Mouse (Mus musculus) heart, embryonic 10.5 days (tissue): ENCODE measurements at regions not wholly inside any gene's neighbourhood (a gene's known extent, or its start where the extent isn't known, plus 50 kb on each side); places are given as distances from the start of the nearest gene placed in this dataset.

Experiments used
- DNase-seq: peaks from one replicate; pipeline ENCODE4 v3.0.0-alpha.2; 2017; ENCODE audit warnings: low spot score
- H3K27ac ChIP-seq: fragments of 300-500 bp; sonication (generic); 2 replicates; pipeline ENCODE4 v1.5.1; 2016; ENCODE audit warnings: mild to moderate bottlenecking
- H3K27me3 ChIP-seq: fragments of 300-500 bp; sonication (generic); 2 replicates; pipeline ENCODE4 v1.6.1; 2016; ENCODE audit warnings: mild to moderate bottlenecking; ENCODE audit not compliant: poor library complexity, insufficient read depth, severe bottlenecking
- H3K36me3 ChIP-seq: fragments of 300-500 bp; sonication (generic); 2 replicates; pipeline ENCODE4 v1.6.1; 2016; ENCODE audit warnings: mild to moderate bottlenecking, moderate library complexity
- H3K4me1 ChIP-seq: fragments of 300-500 bp; sonication (generic); 2 replicates; pipeline ENCODE4 v1.6.1; 2016; ENCODE audit warnings: mild to moderate bottlenecking
- H3K4me3 ChIP-seq: fragments of 300-500 bp; sonication (generic); 2 replicates; pipeline ENCODE4 v1.5.1; 2016; ENCODE audit warnings: mild to moderate bottlenecking, moderate library complexity
- H3K9me3 ChIP-seq: fragments of 300-500 bp; sonication (generic); 2 replicates; pipeline ENCODE4 v1.6.1; 2016; ENCODE audit warnings: mild to moderate bottlenecking, moderate library complexity
- WGBS: fragments of 180-500 bp; shearing (Covaris S2); methylation state at CpG from one replicate; pipeline ENCODE4 v1.1.7; 2016; 5-methylcytosine and 5-hydroxymethylcytosine counted together

DNA sequence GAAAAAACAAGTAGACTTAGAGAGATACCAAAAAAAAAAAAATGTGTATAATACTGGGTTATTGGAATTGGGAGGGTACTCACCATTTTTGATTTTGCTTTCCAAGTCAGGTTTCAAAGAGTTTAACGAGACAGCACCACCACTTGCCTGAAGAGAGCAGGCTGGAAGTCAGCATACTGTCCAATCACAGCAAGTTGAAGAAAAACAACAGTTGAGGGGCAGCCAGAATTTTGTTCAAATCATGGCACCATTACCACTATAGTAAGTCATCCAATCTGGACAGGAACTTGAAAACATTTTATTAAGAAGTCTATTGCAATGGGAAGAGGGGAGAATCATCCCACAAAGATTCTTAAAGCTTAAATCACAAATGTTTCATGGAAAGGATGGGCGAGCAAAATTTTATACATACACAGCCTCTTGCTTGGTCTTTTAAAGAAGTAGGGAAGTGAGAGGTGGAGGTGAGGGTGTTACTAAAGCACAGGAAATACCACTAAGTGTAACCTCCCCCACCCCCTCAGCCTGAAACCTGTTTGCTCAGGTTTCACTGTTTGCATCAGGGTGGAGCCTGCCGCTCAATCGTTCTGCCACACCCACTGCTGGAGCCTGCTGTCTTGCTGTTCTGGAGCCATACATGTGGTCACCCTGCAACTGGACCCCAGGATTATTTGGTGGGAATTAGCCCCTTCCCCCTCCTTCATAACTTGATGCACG, 170.7 kb upstream of the 4933412E24Rik start:
- no peaks in the 10 kb centered on the region for H3K9me3 ChIP-seq
- WGBS, result 48% methylated on average over 5 of the region's 5 CpGs
- H3K4me3 ChIP-seq, result no peak overlapping the region
- no peaks in the 10 kb centered on the region for H3K4me1 ChIP-seq
- no peaks in the 10 kb centered on the region for H3K27me3 ChIP-seq
- H3K36me3 ChIP-seq, result no peaks in the 10 kb centered on the region
- no peak for DNase-seq
- no peak overlapping the region for H3K27ac ChIP-seq

DNA sequence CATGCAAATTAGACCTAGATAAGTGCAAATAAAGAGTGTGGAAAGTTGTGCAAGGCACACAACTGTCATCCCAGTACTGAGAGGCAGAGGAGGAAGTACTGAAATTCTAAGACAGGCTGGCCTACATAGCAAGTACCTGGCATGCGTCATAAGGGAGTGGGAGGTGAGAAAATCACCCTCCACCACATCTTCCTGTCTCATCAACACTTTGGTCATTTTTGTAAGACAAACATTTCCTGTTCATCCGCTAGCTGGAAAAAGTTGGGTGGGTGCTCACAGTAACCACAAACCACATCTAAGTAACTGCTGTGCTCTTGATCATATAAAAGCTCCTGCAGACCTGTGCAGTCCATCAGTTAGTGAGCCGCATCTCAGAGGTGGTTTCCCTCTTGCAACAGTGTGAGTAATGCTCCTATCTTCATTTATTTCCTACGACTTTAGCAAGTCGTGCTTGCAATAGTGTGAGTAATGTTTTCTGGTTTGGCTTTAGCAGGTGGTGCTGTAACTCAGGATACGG, 125.2 kb upstream of the 4933412E24Rik start:
- Histone ChIP-seq H3K4me1 (no peaks in the 10 kb centered on the region), H3K27me3 (no peaks in the 10 kb centered on the region), H3K4me3 (no peak overlapping the region), H3K9me3 (no peaks in the 10 kb centered on the region), H3K27ac (no peak overlapping the region), H3K36me3 (no peaks in the 10 kb centered on the region)
- WGBS, result 70% methylated on average over 6 of the region's 6 CpGs
- DNase-seq, result no peak

DNA sequence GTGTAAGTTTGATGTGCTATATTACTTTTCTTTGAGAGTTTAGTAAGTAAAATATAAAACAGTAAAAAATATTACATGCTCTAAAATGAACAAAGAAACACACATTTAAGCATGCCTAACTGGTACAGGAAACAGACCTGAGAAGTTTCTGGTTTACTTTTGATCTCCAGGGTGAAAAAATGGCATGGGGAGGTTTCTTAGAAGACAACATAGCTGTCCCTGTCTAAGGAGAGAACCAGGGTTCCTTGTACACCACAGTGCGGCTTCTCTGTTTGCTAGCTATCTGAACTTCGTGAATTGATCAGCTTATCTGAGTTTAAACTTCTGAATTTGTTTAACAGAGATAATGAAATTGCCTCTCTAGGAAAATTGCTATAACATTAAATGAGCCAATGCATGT, 120.3 kb upstream of the 4933412E24Rik start:
- H3K27me3 ChIP-seq, result no peaks in the 10 kb centered on the region
- no peak overlapping the region for H3K4me3 ChIP-seq
- H3K9me3 ChIP-seq, result no peaks in the 10 kb centered on the region
- no peaks in the 10 kb centered on the region for H3K36me3 ChIP-seq
- no peaks in the 10 kb centered on the region for H3K4me1 ChIP-seq
- no peak overlapping the region for H3K27ac ChIP-seq
- no peak for DNase-seq
- WGBS, result 76% methylated on average over 2 of the region's 2 CpGs

DNA sequence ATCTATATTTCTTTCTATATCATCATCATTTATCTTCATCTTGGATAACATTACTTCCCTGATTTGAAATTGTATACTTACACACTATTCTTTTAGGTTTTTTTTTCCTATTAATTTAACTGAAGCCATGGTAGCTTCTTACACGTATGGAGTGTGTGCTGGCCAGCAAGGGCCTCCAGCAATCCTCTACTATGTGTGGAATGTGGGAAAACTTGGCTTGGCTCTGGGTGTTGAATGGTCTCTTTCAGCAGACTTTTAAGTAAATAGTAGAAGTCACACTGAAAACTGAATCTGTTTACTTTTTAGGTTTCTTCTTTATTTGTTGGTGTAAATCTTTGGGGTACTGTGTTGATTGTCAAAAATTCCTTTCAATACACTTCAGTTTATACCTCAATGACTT, 118.1 kb upstream of the 4933412E24Rik start:
- no peaks in the 10 kb centered on the region for H3K36me3 ChIP-seq
- 12% methylated on average over 1 of the region's 1 CpGs for WGBS
- H3K4me1 ChIP-seq, result no peaks in the 10 kb centered on the region
- no peak overlapping the region for H3K4me3 ChIP-seq
- no peak for DNase-seq
- no peaks in the 10 kb centered on the region for H3K27me3 ChIP-seq
- H3K27ac ChIP-seq, result no peak overlapping the region
- H3K9me3 ChIP-seq, result no peaks in the 10 kb centered on the region

DNA sequence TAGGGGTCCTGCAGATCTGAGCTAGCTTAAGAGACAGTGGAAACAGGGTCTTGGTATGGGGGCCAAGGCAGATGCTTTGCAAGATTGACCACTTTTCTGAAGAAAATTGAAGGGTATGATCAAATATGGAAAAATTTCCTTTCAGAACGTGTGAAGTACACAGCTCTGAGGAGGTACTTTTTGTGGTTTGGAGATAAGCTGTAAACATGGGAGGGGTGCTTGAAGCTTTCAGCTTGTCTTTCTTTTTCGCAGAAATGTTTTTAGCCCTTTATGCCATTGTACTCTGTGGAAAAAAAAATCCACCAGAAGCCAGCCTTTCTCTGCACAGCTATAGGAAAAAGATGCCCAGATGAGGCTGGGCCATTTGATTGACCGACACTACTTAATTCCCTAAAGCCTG, 116.3 kb upstream of the 4933412E24Rik start:
- 71% methylated on average over 3 of the region's 3 CpGs for WGBS
- no peaks in the 10 kb centered on the region for H3K27me3 ChIP-seq

DNA sequence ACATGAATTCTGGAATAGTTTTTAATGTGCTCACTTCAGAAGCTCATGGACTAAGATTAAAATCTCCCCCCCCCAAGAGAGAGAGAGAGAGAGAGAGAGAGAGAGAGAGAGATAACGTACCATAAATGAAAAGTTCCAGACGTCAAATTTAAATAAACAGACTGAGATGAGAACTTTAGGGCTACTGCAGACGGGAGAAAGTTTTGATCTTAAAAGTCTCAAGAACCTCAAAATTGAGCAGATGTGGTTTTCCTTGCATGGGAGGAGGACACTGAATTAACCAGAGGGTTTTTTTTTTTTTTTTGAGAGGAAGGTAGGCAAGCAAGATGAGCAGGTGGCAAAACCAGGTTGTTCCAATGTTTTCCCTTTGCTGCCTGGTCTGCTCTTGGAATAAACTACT, 108.0 kb upstream of the 4933412E24Rik start:
- H3K4me1 ChIP-seq, result no peaks in the 10 kb centered on the region
- no peak for DNase-seq
- 68% methylated on average over 3 of the region's 3 CpGs for WGBS
- H3K36me3 ChIP-seq, result no peaks in the 10 kb centered on the region
- H3K4me3 ChIP-seq, result no peak overlapping the region
- no peaks in the 10 kb centered on the region for H3K27me3 ChIP-seq
- H3K27ac ChIP-seq, result no peak overlapping the region
- no peaks in the 10 kb centered on the region for H3K9me3 ChIP-seq

More for the DNA sequence above, 116.3 kb upstream of the 4933412E24Rik start:
- H3K4me3 ChIP-seq, result no peak overlapping the region
- no peaks in the 10 kb centered on the region for H3K36me3 ChIP-seq
- no peaks in the 10 kb centered on the region for H3K4me1 ChIP-seq
- no peaks in the 10 kb centered on the region for H3K9me3 ChIP-seq
- no peak for DNase-seq
- no peak overlapping the region for H3K27ac ChIP-seq

DNA sequence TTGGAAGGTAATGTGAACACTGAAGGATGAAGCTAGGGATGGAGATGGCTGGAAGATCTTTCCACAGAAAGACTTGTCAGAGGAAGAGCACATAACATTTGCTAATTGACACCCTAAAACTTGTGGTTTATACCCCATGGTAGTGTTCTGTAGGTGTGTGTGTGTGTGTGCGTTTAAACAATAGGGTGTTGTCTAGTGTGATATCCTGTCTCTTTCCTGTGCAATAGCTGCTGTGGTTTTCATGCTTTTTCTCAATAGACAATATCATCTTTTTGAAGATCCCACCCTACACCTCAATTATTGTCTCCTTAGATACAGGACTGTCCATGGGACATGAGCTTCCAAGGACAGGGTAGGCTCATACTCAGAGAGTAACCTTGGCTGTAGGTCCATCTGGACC, 103.5 kb upstream of the 4933412E24Rik start:
- H3K4me3 ChIP-seq, result no peak overlapping the region
- H3K27ac ChIP-seq, result no peak overlapping the region
- no peaks in the 10 kb centered on the region for H3K36me3 ChIP-seq
- 85% methylated on average over 1 of the region's 1 CpGs for WGBS
- no peak for DNase-seq
- H3K9me3 ChIP-seq, result no peaks in the 10 kb centered on the region
- H3K4me1 ChIP-seq, result no peaks in the 10 kb centered on the region
- no peaks in the 10 kb centered on the region for H3K27me3 ChIP-seq

DNA sequence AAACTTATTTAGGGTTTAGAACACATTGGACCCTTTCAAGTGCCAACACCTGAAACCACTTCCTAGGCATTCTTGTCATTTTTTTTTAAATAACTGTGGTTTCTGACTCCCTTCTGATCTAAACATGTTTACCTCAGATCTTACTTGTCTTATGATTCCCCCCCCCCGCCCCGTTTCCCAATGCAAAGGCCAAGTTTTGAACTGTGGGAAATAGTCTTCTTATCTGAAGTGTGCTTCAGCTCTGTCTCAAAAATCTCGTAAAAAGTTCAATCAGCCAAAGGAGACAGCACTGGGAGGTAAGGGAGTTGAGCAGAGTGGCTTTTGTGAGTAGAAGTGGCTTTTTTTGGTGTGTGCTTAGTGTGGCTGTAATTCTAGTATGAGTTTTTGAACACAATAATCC, 95.5 kb upstream of the 4933412E24Rik start:
- no peaks in the 10 kb centered on the region for H3K36me3 ChIP-seq
- no peaks in the 10 kb centered on the region for H3K9me3 ChIP-seq
- H3K27me3 ChIP-seq, result no peaks in the 10 kb centered on the region
- no peak overlapping the region for H3K4me3 ChIP-seq
- WGBS, result 77% methylated on average over 3 of the region's 3 CpGs
- no peak for DNase-seq
- no peak overlapping the region for H3K27ac ChIP-seq
- no peaks in the 10 kb centered on the region for H3K4me1 ChIP-seq

DNA sequence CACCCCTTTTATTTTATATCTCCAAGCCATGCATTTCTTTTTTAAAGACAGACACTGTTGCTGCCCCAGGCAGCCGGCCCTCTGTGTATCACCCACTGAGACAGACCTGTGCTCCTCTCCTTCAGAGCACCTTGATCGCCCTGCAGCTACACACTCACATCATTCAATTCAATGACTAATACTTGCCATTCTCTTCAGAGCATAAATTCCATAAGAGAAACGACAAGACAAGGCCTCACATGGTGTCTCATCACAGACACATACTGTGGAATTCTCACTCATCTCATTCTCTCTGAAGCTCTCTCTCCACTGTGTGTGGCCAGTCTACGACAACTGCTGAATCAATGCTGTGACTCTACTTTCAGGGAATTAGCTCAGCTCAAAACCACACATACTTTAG, 94.6 kb upstream of the 4933412E24Rik start:
- no peak for DNase-seq
- 74% methylated on average over 4 of the region's 4 CpGs for WGBS
- no peaks in the 10 kb centered on the region for H3K36me3 ChIP-seq
- H3K9me3 ChIP-seq, result no peaks in the 10 kb centered on the region
- H3K4me3 ChIP-seq, result no peak overlapping the region
- no peaks in the 10 kb centered on the region for H3K4me1 ChIP-seq
- H3K27me3 ChIP-seq, result no peaks in the 10 kb centered on the region
- no peak overlapping the region for H3K27ac ChIP-seq

DNA sequence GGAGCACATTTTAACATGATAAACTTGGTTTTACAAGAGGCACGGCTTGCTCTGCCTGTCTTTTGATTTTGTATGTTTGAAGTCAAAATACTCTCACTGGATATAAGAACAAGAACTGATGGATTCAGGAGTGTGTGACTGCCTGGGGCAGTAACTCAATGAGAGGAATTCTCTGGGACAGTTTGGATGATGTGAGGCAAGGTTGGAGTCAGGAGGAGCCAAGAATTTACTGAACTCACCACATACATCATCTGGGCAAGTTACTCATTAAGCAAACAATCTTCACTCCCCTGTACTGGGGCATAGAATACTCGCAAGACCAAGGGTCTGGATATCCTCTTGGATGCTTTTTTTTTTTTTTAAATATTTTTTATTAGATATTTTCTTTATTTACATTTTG, 87.7 kb upstream of the 4933412E24Rik start:
- Histone ChIP-seq H3K4me1 (no peaks in the 10 kb centered on the region), H3K36me3 (no peaks in the 10 kb centered on the region), H3K27me3 (no peaks in the 10 kb centered on the region), H3K27ac (no peak overlapping the region), H3K4me3 (no peak overlapping the region), H3K9me3 (no peaks in the 10 kb centered on the region)
- WGBS, result 69% methylated on average over 2 of the region's 2 CpGs
- no peak for DNase-seq

DNA sequence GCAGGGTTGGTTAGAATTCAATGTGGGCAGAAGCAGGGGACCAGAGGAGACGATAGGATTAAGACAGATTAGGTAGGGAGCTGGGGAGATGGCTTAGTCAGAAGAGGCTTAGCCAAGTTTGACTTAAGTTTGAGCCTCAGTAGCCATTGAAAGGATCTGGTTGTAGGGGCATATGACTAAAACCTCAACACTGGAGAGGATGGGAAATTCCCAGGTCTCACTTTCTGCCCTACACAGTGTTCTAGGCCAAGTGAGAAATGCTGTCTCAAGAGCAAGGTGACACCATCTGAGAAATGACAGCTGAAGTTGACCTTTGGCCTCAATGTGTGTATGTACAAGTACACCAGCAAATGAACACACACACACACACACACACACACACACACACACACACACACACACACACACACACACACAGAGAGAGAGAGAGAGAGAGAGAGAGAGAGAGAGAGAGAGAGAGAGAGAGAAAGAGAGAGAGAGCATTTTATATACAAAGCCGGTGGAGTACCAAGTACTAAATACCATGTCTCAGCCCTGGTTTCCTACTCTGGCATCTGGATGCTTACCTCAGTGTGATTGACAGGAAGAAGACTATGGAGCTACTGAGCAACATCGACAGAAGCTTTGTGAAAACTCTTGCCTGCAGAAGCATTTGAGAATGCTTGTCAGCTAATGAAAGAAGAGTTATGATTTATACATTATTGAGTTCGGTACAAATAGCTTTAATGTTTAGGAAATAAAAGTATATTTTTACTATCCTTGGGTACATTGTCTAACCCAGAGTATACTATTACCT, 85.3 kb upstream of the 4933412E24Rik start:
- 87% methylated on average over 4 of the region's 4 CpGs for WGBS
- H3K36me3 ChIP-seq, result no peaks in the 10 kb centered on the region
- no peak overlapping the region for H3K27ac ChIP-seq
- H3K27me3 ChIP-seq, result no peaks in the 10 kb centered on the region
- no peak for DNase-seq
- H3K9me3 ChIP-seq, result no peaks in the 10 kb centered on the region
- 0 out of 2 replicates have a peak, but pooled peaks cover 3% of the 10 kb centered on the region for H3K4me1 ChIP-seq
- H3K4me3 ChIP-seq, result no peak overlapping the region

DNA sequence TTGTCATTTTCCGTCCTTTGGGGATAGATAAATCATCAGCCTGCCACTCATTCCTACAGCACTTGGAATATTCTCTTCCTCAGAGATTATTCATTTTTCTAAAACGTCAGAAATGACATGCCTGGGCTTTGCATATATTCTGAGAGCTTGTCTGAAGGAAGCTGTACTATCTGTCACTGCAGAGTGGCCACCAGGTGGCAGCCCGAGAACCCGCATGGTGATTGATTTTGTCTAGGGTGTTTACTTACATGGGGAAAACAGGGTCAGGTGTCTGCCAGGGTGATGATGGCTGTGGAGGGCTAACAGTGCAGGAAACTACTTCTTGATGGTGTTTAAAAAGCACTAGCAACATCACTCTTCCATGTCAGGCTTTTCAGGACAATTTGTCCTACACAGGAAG, 80.7 kb upstream of the 4933412E24Rik start:
- 15% methylated on average over 4 of the region's 4 CpGs for WGBS
- no peak overlapping the region for H3K27ac ChIP-seq
- no peaks in the 10 kb centered on the region for H3K36me3 ChIP-seq
- 0 out of 2 replicates have a peak, but pooled peaks cover 3% of the 10 kb centered on the region for H3K4me1 ChIP-seq
- H3K9me3 ChIP-seq, result no peaks in the 10 kb centered on the region
- no peak overlapping the region for H3K4me3 ChIP-seq
- no peaks in the 10 kb centered on the region for H3K27me3 ChIP-seq
- DNase-seq, result peak; percentile 80

DNA sequence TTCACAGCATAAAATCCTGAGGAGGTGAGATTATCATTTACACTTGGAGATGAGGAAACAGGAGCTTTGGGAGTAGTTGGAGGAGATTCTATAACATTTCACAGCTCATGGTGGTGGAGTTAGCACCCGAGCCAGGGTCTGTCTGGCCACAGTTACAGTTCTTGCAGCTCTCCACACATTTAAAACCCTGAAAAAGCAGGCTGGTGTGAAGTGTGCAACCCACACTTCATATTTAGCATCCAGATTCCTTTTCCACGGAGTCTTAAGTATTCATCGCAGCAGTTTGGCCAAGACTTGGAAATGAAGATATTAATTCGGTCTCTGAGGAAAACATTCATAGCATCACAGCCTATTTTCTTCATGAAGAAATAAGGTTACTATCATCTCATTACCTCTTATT, 79.7 kb upstream of the 4933412E24Rik start:
- Histone ChIP-seq H3K27ac (no peak overlapping the region), H3K36me3 (no peaks in the 10 kb centered on the region), H3K4me3 (no peak overlapping the region), H3K27me3 (no peaks in the 10 kb centered on the region), H3K9me3 (no peaks in the 10 kb centered on the region), H3K4me1 (0 out of 2 replicates have a peak, but pooled peaks cover 3% of the 10 kb centered on the region)
- WGBS, result 85% methylated on average over 4 of the region's 4 CpGs
- DNase-seq, result no peak
